Mouse (Mus musculus) spleen, postnatal 10 days (tissue): ENCODE results near the gene Gm21882.
"Not testable (repeated sequence)": the region's sequence is repeated elsewhere in the genome, so short reads cannot be mapped to it uniquely, and the experiment has no call there.

Experiments used
- DNase-seq, 2 experiments: peaks; one replicate each; pipeline ENCODE4 v3.0.0; 2021 to 2022; ENCODE audit warnings: low spot score in 2 of 2

Gm21882 gene

DNA sequence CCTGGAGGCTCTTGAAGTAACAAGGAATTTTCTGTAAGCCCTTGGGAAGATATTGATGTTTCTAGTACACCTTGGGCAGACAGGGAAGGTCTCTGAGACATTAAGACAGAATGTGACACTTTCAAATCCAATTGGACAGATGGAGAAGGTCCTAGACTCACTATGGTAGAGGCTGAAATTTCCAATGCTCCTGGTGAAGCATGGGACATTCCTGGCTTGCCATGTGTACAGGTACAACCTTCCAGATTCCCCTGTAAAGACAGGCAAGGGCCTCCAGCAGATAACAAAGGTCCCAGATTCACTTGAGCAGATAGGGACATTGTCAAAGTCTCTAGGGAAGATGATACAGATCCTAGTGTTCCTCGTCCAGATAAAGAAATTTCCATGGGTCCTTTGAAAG is at the start of gene Gm21882:
Gene Gm21882 (minus strand): TSS at position 101 of the 400 bp plus-strand sequence.
- not testable (repeated sequence) for DNase-seq
